In the genomic region with DNA sequence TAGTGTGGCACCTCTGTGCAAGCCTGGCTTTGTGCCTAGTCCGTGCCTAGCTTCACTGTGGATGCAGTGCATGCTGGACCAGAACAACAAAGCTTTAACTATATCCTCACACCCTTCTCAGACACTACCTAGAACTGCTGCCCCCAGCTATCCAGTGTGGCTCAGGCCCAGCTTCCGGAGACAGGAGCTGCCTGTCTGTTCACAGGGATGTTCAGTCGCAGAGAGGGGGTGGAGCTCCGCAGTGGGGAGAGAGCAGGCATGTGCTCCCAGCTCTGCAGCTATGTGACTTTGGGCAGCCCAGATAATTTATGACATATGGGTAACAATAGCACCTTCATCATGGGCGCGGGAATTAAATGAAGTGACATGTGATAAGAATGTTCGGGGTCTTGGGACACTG, we compare ENCODE assay signal across 10 mouse cellular contexts. TPM values are rescaled to one million over a fixed set of nuclear protein-coding genes. Genes with fewer than 3 reads are reported as not detected.
DNase-seq lines count a peak whose midpoint lies in the region; ATAC-seq and TF ChIP-seq lines count a peak whose summit lies in the region.
"Had no signal": no experiment of that assay in that cellular context is flagged by ENCODE, and none has a peak within 500 bp of the region (broad histone marks: within the 10 kb centered on the region; RNA-seq: fewer than 3 reads in every experiment).

No protein-coding gene starts in this region.

- no peak for TF ChIP-seq CTCF in cerebellum, adult 2 months (IDR thresholded peaks at IDR 0.05; ENCODE audit: borderline replicate concordance, insufficient read depth, low read depth, low read length)
- TF ChIP-seq CTCF in kidney, postnatal 0 days (IDR thresholded peaks at IDR 0.05; ENCODE audit: low read depth): no peak

- no peak for TF ChIP-seq POLR2A in cerebellum, adult 2 months (IDR thresholded peaks at IDR 0.05; ENCODE audit: borderline replicate concordance, insufficient read depth, low read length)

- H3K4me2 ChIP-seq in kidney, postnatal 0 days (ENCODE audit: low read length): no peak overlapping the region
- H3K4me2 ChIP-seq in midbrain, embryonic 12.5 days (replicated peaks): no peak overlapping the region

- WGBS in cerebellum, adult 2 months: 36% methylated on average over 7 of the region's 7 CpGs
- WGBS in kidney, postnatal 0 days: 37% methylated on average over 7 of the region's 7 CpGs
- WGBS in hindbrain, embryonic 10.5 days: 70% methylated on average over 7 of the region's 7 CpGs
- WGBS in midbrain, embryonic 12.5 days: 77% methylated on average over 7 of the region's 7 CpGs

- peaks cover 2% of the 10 kb centered on the region for H3K36me3 ChIP-seq in kidney, postnatal 0 days (ENCODE audit: insufficient read depth, low read length)
- H3K36me3 ChIP-seq in hindbrain, embryonic 10.5 days: peaks cover 71% of the 10 kb centered on the region
- peaks cover 43% of the 10 kb centered on the region for H3K36me3 ChIP-seq in midbrain, embryonic 12.5 days

- DNase-seq in cerebellum, adult 2 months: no peak
- DNase-seq in cerebellum, adult 11-12 months: no peak
- no peak for DNase-seq in kidney, postnatal 0 days (ENCODE audit: low spot score)
- no peak for DNase-seq in kidney, adult 11 months
- DNase-seq in hindbrain, embryonic 10.5 days (ENCODE audit: low spot score): no peak
- DNase-seq in left cerebral cortex, postnatal 36 days (ENCODE audit: low spot score in 2 of 2): no peak
- DNase-seq: adrenal gland, postnatal 10 days had no signal

- no peak overlapping the region for H3K4me3 ChIP-seq in cerebellum, adult 2 months (replicated peaks; ENCODE audit: insufficient read depth, low read depth, low read length)
- H3K4me3 ChIP-seq in kidney, postnatal 0 days (replicated peaks; ENCODE audit: low read depth, low read length): no peak overlapping the region
- H3K4me3 ChIP-seq in hindbrain, embryonic 10.5 days: no peak overlapping the region
- no peak overlapping the region for H3K4me3 ChIP-seq in midbrain, embryonic 12.5 days
- H3K4me3 ChIP-seq: megakaryocyte, embryonic 14.5 days had no signal

- ATAC-seq in kidney, postnatal 0 days (replicated peaks; ENCODE audit: low FRiP score, low read depth): no peak
- ATAC-seq in midbrain, embryonic 12.5 days (ENCODE audit: low FRiP score, low read depth): no peak
- ATAC-seq in activated CD4-positive, CD25-positive, alpha-beta regulatory T cell, adult 4 months: no peak

- intact Hi-C loops in left cerebral cortex, postnatal 36 days (cut with DNase I): no loop called here

- H3K4me1 ChIP-seq in cerebellum, adult 2 months (ENCODE audit: control insufficient read depth, insufficient read depth, low read length): peaks cover 88% of the 10 kb centered on the region
- peaks cover 38% of the 10 kb centered on the region for H3K4me1 ChIP-seq in kidney, postnatal 0 days (replicated peaks; ENCODE audit: insufficient read depth, low read length)
- peaks cover 90% of the 10 kb centered on the region for H3K4me1 ChIP-seq in hindbrain, embryonic 10.5 days (replicated peaks)
- H3K4me1 ChIP-seq in midbrain, embryonic 12.5 days: peaks cover 62% of the 10 kb centered on the region

- peak overlapping the region; percentile 32; the same call in 1 of the 2 replicates for H3K27ac ChIP-seq in cerebellum, adult 2 months (ENCODE audit: insufficient read depth, low read length)
- H3K27ac ChIP-seq in kidney, postnatal 0 days: no peak overlapping the region
- H3K27ac ChIP-seq in hindbrain, embryonic 10.5 days: peak overlapping the region; percentile 73
- peak overlapping the region; percentile 50 for H3K27ac ChIP-seq in midbrain, embryonic 12.5 days (replicated peaks)

- 0 out of 2 replicates have a peak overlapping the region, but pooled peaks have one; percentile 18 for H3K9ac ChIP-seq in kidney, postnatal 0 days (ENCODE audit: low read depth, low read length)
- no peak overlapping the region for H3K9ac ChIP-seq in midbrain, embryonic 12.5 days (replicated peaks)

- no peaks in the 10 kb centered on the region for H3K9me3 ChIP-seq in kidney, postnatal 0 days (replicated peaks; ENCODE audit: low read length)
- no peaks in the 10 kb centered on the region for H3K9me3 ChIP-seq in hindbrain, embryonic 10.5 days
- no peaks in the 10 kb centered on the region for H3K9me3 ChIP-seq in midbrain, embryonic 12.5 days
- H3K9me3 ChIP-seq: megakaryocyte, embryonic 14.5 days had no signal

- no peaks in the 10 kb centered on the region for H3K27me3 ChIP-seq in cerebellum, adult 2 months (ENCODE audit: control insufficient read depth, insufficient read depth, low read length)
- no peaks in the 10 kb centered on the region for H3K27me3 ChIP-seq in kidney, postnatal 0 days (ENCODE audit: insufficient read depth, low read length)
- no peaks in the 10 kb centered on the region for H3K27me3 ChIP-seq in hindbrain, embryonic 10.5 days (ENCODE audit: insufficient read depth, poor library complexity, severe bottlenecking)
- H3K27me3 ChIP-seq in midbrain, embryonic 12.5 days: no peaks in the 10 kb centered on the region
- H3K27me3 ChIP-seq: megakaryocyte, embryonic 14.5 days had no signal

RNA-seq across cellular contexts. Expression of gene Zmiz1, which starts 52.0 kb away (rescaled TPM):
- 63.7 and 72.5 TPM in 2 replicates for polyA plus RNA-seq in cerebellum, adult 2 months (2012; rRNA removed)
- polyA plus RNA-seq in kidney, postnatal 0 days (2015; fragmentation: Nextera tagmentation; extraction: Ambion mirVana): 25.0 and 26.6 TPM in 2 replicates
- polyA plus RNA-seq in hindbrain, embryonic 10.5 days (2016; fragmentation: Nextera tagmentation; extraction: Ambion mirVana): 44.4 and 60.1 TPM in 2 replicates
- polyA plus RNA-seq in midbrain, embryonic 12.5 days (2016; fragmentation: Nextera tagmentation; extraction: Ambion mirVana): 79.4 and 82.5 TPM in 2 replicates
- 10 to 100 TPM; 23.8 to 27.9 TPM for polyA plus RNA-seq in activated CD4-positive, CD25-positive, alpha-beta regulatory T cell, adult 4 months (2017; shearing (Covaris generic))
- total RNA-seq in left cerebral cortex, postnatal 36 days (2021): 100 to 1,000 TPM in 1 of 2 experiments, 10 to 100 TPM in 1; 83.9 to 111 TPM
